Mouse (Mus musculus): ENCODE measurements around the gene Stk25.
A peak's percentile ranks its signal among the peaks of the same experiment; 100 is the strongest.
"Not testable (repeated sequence)": the region's sequence is repeated elsewhere in the genome, so short reads cannot be mapped to it uniquely, and the experiment has no call there.

Stk25 gene

GRCm38 (mm10) chr1:93658559-93658958, at the start of gene Stk25:
TSS of gene Stk25 (minus strand) at chr1:93658659.
- DNase-seq (ENCODE audit: low spot score) = not testable (repeated sequence)

GRCm38 (mm10) chr1:93705389-93705788, 46.9 kb upstream of the Stk25 start:
- no peak for DNase-seq (ENCODE audit: low spot score)

DNA sequence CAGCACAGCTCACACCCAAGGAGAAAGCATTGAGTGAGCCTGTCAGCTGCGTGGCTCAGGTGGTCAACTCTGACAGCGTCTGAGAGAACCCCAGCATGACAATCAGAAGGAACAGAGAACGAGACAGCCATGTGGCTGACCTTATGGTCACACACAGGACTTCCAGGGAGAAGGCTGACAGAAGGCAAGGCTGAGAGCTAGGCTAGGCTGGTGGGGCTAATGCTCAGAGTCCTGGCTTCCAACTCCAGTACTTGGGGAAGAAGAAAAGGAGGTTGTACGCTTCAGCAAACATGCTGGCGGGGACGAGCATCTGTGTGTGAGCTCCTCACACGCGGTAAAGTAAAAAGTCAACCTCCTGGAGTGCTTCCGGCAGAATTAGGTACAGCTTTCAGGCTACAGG, 45.9 kb upstream of the Stk25 start:
- no peak for DNase-seq (ENCODE audit: low spot score)

- no peak for DNase-seq (ENCODE audit: low spot score)
Observed at GRCm38 (mm10) chr1:93703472-93704048, 45.1 kb upstream of the Stk25 start.

- DNase-seq (ENCODE audit: low spot score) = no peak
Observed at GRCm38 (mm10) chr1:93702106-93702505, 43.6 kb upstream of the Stk25 start.

- peak; percentile 47 for DNase-seq (ENCODE audit: low spot score)
Observed at GRCm38 (mm10) chr1:93699159-93699558, 40.7 kb upstream of the Stk25 start.

DNA sequence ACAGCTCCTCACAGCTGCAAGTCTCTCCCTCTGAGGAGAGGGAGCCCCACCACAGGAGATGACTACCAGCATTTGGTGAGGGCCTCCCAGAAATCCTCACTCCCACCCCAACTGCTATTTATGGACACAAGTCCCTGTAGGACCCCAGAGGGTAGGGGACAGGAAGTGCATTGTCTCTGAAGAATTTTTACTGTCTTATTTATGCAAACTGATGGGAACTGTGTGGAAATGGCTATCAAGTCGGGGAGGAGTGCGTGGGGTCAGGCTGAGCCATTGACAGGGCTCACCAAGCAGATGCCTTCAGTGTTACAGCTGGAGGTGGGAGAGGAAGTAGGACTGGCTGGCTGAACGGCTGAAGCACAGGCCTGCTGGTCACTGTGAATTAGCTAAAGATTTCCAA, 38.9 kb upstream of the Stk25 start:
- no peak for DNase-seq (ENCODE audit: low spot score)

DNA sequence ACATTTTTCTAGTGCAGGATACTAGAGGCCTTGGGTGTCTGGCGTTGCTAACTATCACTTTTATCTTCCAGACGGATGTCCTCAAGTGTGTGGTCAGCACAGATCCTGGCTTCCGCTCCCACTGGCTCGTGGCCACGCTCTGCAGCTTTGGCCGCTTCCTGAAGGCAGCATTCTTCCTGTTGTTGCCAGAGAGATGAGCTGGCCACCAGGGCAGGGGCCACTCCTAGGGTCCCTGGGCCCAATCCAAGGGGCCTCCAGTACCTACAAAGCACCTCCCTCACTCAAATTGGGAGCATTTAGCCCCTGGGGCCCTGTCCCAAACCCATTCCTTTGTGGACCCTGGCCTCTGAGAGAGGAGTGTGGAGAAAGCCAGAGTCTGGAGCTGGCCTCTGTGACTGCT, 36.5 kb upstream of the Stk25 start:
- no peak for DNase-seq (ENCODE audit: low spot score)

- no peak for DNase-seq (ENCODE audit: low spot score)
Observed at GRCm38 (mm10) chr1:93693943-93694342, 35.5 kb upstream of the Stk25 start.

GRCm38 (mm10) chr1:93693502-93693901, 35.0 kb upstream of the Stk25 start:
- DNase-seq (ENCODE audit: low spot score) = no peak

- DNase-seq (ENCODE audit: low spot score) = no peak
Observed at GRCm38 (mm10) chr1:93692773-93693172, 34.3 kb upstream of the Stk25 start.

- no peak for DNase-seq (ENCODE audit: low spot score)
Observed at GRCm38 (mm10) chr1:93691786-93692357, 33.4 kb upstream of the Stk25 start.

DNA sequence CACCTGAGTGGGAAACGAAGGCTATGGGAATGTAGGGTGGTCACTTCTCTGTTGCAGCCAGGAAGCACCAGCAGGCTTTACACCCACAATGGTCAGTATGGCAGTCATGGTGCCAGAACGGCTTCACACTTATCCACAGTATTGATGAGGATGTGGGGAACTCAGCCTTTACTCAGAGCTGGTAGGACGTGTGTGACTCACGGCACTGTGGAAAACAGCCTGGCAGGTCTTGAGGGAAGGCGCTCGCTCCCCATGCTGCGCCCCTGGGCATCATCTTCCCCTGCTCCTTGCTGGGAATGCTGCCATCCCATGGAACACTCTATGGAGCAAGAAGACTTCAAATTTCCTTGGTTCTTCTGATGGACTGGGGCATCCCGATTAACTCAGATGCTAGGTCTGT, 32.6 kb upstream of the Stk25 start:
- no peak for DNase-seq (ENCODE audit: low spot score)

- DNase-seq (ENCODE audit: low spot score) = no peak
Observed at GRCm38 (mm10) chr1:93689901-93690496, 31.5 kb upstream of the Stk25 start.

DNA sequence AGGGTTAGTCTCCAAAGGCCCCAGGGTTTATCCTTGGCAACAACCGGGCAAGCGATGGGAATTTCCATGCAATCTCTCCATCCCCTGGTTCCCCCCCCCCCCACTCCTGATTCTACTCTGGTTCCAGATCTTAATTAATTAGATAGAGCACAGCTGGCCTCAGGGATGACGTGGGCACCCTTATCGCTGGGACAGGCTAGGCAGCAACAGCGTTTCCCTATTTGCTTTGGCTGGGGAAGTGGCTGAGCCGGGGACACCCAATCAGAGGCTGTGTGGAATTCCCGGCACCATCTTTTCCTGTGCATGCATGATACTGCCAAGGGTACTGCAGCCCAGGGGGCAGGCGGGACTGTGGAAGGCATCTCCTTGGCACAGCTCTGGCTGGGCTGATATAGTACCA, 29.7 kb upstream of the Stk25 start:
- no peak for DNase-seq (ENCODE audit: low spot score)

GRCm38 (mm10) chr1:93686961-93687320, 28.5 kb upstream of the Stk25 start:
- no peak for DNase-seq (ENCODE audit: low spot score)

- peak; percentile 31 for DNase-seq (ENCODE audit: low spot score)
Observed at GRCm38 (mm10) chr1:93686245-93686960, 27.9 kb upstream of the Stk25 start.

GRCm38 (mm10) chr1:93685401-93686244, 27.2 kb upstream of the Stk25 start, which contains the start of gene Bok:
TSS of gene Bok (plus strand) at chr1:93685660.
- peak; percentile 42 for DNase-seq (ENCODE audit: low spot score)

GRCm38 (mm10) chr1:93679889-93680568, 21.6 kb upstream of the Stk25 start:
- DNase-seq (ENCODE audit: low spot score) = no peak

DNA sequence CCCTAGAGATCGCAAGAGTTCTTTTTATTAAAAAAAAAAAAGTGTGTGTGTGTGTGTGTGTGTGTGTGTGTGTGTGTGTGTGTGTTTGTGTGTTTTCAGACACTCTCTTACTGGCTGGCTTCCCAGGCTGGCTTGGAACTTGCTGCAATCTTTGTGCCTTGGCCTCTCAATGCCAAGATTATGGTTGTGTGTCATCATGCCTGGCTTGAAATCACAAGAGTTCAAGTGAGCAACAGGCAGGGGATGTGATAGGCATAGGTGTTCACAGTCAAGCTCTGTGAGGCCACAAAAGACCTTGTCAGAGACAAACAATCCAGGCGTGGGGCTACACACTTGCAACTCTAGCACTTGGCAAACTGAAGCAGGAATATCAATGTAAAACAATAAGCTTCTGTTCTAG, 19.9 kb upstream of the Stk25 start:
- DNase-seq (ENCODE audit: low spot score) = no peak

GRCm38 (mm10) chr1:93672682-93673081, 14.2 kb upstream of the Stk25 start:
- DNase-seq (ENCODE audit: low spot score) = no peak

DNA sequence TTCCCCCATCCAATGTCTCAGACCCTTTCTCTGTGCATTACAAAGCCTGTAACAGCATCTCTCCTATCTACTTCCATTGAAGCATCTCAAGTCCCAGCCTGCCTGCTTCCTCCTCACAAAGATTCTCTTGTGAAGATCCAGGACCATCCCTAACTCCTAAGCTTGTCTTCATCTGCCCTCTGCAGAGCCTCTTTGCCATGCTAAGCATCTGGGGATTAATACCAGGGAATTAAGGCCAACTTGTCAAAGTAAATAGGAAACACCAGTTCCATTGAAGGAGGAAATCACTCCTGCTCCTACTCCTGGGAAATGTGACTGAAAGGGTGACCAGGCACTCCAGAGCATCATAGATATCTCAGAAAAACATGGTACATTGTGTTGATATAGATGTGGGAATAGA, 11.5 kb upstream of the Stk25 start:
- DNase-seq (ENCODE audit: low spot score) = no peak
